Mouse (Mus musculus) lung, postnatal 0 days (tissue): Measurements from ENCODE around the gene Ereg.

Experiments
- CTCF ChIP-seq: IDR thresholded peaks from 2 replicates; pipeline ENCODE4 v1.5.1; 2016; ENCODE audit warnings: antibody characterized with exemption, mild to moderate bottlenecking
- EP300 ChIP-seq: IDR thresholded peaks from 2 replicates; pipeline ENCODE4 v1.6.1; 2016; ENCODE audit warnings: antibody characterized with exemption, mild to moderate bottlenecking, control low read depth

- TF ChIP-seq CTCF (no peak), EP300 (no peak)
Observed at GRCm38 (mm10) chr5:91097911-91098614, 23.6 kb downstream of the Ereg start.
